Mouse (Mus musculus) cerebellum, adult 2 months (tissue): ENCODE results near the gene Eya2.

Experiments used
- CTCF ChIP-seq: fragments of 200-500 bp; IDR thresholded peaks from 2 replicates; pipeline ENCODE4 v1.5.1; 2011; ENCODE audit warnings: low read depth, mild to moderate bottlenecking, control low read depth, low read length, moderate library complexity, borderline replicate concordance; ENCODE audit not compliant: insufficient read depth
- POLR2A ChIP-seq: fragments of 200-500 bp; IDR thresholded peaks from 2 replicates; pipeline ENCODE4 v1.6.1; 2011; ENCODE audit warnings: low read length, control low read depth, borderline replicate concordance; ENCODE audit not compliant: insufficient read depth

- TF ChIP-seq POLR2A (no peak), CTCF (no peak)
Measured at GRCm38 (mm10) chr2:165622596-165622995, 27.8 kb downstream of the Eya2 start.
